Mouse (Mus musculus): ENCODE measurements at regions not wholly inside any gene's neighbourhood (a gene's known extent, or its start where the extent isn't known, plus 50 kb on each side); places are given as distances from the start of the nearest gene placed in this dataset.

GRCm38 (mm10) chr12:25265560-25266525, 168.9 kb upstream of the Id2 start:
- Histone ChIP-seq H3K9me3 (replicated peaks; ENCODE audit: low read length) (no peaks in the 10 kb centered on the region), H3K36me3 (replicated peaks in 1 of 2; ENCODE audit: control insufficient read depth in 1 of 2, insufficient read depth in 1 of 2, low read length in 1 of 2) (no peaks in the 10 kb centered on the region), H3K4me2 (ENCODE audit: insufficient read depth, low read depth, poor library complexity, severe bottlenecking) (no peak overlapping the region), H3K4me3 (replicated peaks in 1 of 3; ENCODE audit: low read depth in 2 of 3, low read length in 2 of 3, poor library complexity in 1 of 3) (no peak overlapping the region), H3K79me2 (replicated peaks; ENCODE audit: control insufficient read depth, extremely low read depth, insufficient read depth, poor library complexity, severe bottlenecking) (no peaks in the 10 kb centered on the region), H3K27ac (ENCODE audit: insufficient read depth, low read depth) (no peak overlapping the region), H3K9ac (ENCODE audit: insufficient read depth, low read depth) (no peak overlapping the region), H3K27me3 (replicated peaks) (peaks cover 3% of the 10 kb centered on the region), H3K4me1 (ENCODE audit: control insufficient read depth in 1 of 2, insufficient read depth in 2 of 2) (no peaks in the 10 kb centered on the region)
- dilution Hi-C loops (cut with MboI; ENCODE audit: extremely low pct_ligation_motif_present, extremely low pct_unique_long_range_greater_than_20kb, low sequenced_read_pairs) = no loop called here
- DNase-seq (ENCODE audit: extremely low read depth) = no peak
- TF ChIP-seq PAX5 (IDR thresholded peaks at IDR 0.05; ENCODE audit: low read length) (no peak), ZNF384 (IDR thresholded peaks at IDR 0.05; ENCODE audit: low read depth, low read length) (no peak), ELF1 (IDR thresholded peaks at IDR 0.05; ENCODE audit: low read depth, low read length) (no peak), MAFK (IDR thresholded peaks at IDR 0.05; ENCODE audit: insufficient replicate concordance, low read length) (no peak), USF2 (conservative IDR thresholded peaks at IDR 0.05; ENCODE audit: low read depth, low read length) (no peak), HCFC1 (IDR thresholded peaks at IDR 0.05; ENCODE audit: low read depth, low read length) (no peak), GABPA (IDR thresholded peaks at IDR 0.05; ENCODE audit: insufficient replicate concordance, low read depth, low read length) (no peak), NRF1 (IDR thresholded peaks at IDR 0.05; ENCODE audit: low read depth, low read length) (no peak), EP300 (IDR thresholded peaks at IDR 0.05; ENCODE audit: low read length) (no peak), USF1 (IDR thresholded peaks at IDR 0.05; ENCODE audit: low read depth, low read length) (no peak), MEF2A (IDR thresholded peaks at IDR 0.05; ENCODE audit: borderline replicate concordance, low read depth, low read length) (no peak), JUND (conservative IDR thresholded peaks at IDR 0.05; ENCODE audit: low read depth, low read length) (no peak), KAT2A (IDR thresholded peaks at IDR 0.05; ENCODE audit: insufficient replicate concordance, low read length) (no peak), ZC3H11A (IDR thresholded peaks at IDR 0.05; ENCODE audit: low read depth, low read length) (no peak)
- in situ Hi-C loops (cut with MboI; ENCODE audit: low pct_ligation_motif_present, low pct_unique_long_range_greater_than_20kb, low sequenced_read_pairs) = no loop called here

GRCm38 (mm10) chr12:25265066-25265465, 168.1 kb upstream of the Id2 start:
- Histone ChIP-seq H3K27me3 (replicated peaks) (peaks cover 3% of the 10 kb centered on the region), H3K4me1 (ENCODE audit: control insufficient read depth in 1 of 2, insufficient read depth in 2 of 2) (no peaks in the 10 kb centered on the region), H3K27ac (ENCODE audit: insufficient read depth, low read depth) (no peak overlapping the region), H3K9ac (ENCODE audit: insufficient read depth, low read depth) (no peak overlapping the region), H3K9me3 (replicated peaks; ENCODE audit: low read length) (no peaks in the 10 kb centered on the region), H3K79me2 (replicated peaks; ENCODE audit: control insufficient read depth, extremely low read depth, insufficient read depth, poor library complexity, severe bottlenecking) (no peaks in the 10 kb centered on the region), H3K36me3 (replicated peaks in 1 of 2; ENCODE audit: control insufficient read depth in 1 of 2, insufficient read depth in 1 of 2, low read length in 1 of 2) (no peaks in the 10 kb centered on the region), H3K4me2 (ENCODE audit: insufficient read depth, low read depth, poor library complexity, severe bottlenecking) (no peak overlapping the region), H3K4me3 (replicated peaks in 1 of 3; ENCODE audit: low read depth in 2 of 3, low read length in 2 of 3, poor library complexity in 1 of 3) (no peak overlapping the region)
- no peak for DNase-seq (ENCODE audit: extremely low read depth)
- in situ Hi-C loops (cut with MboI; ENCODE audit: low pct_ligation_motif_present, low pct_unique_long_range_greater_than_20kb, low sequenced_read_pairs) (no loop called here), dilution Hi-C loops (cut with MboI; ENCODE audit: extremely low pct_ligation_motif_present, extremely low pct_unique_long_range_greater_than_20kb, low sequenced_read_pairs) (no loop called here)
- TF ChIP-seq ZMIZ1 (IDR thresholded peaks at IDR 0.05; ENCODE audit: low read depth, low read length) = no peak
